Mouse (Mus musculus) hindbrain, embryonic 13.5 days (tissue): ENCODE results near the gene Vcp. TPM values are rescaled to one million over a fixed set of nuclear protein-coding genes. Genes with fewer than 3 reads are reported as not detected.
"Not testable (repeated sequence)": the region's sequence is repeated elsewhere in the genome, so short reads cannot be mapped to it uniquely, and the experiment has no call there.

Experiments used
- ATAC-seq: fragments of 200-750 bp; cut with Nextera tagmentation; 2 replicates; pipeline ENCODE4 v1.8.0; 2017; ENCODE audit warnings: moderate TSS enrichment; ENCODE audit not compliant: low FRiP score
- H3K27ac ChIP-seq: fragments of 300-500 bp; sonication (generic); 2 replicates; pipeline ENCODE4 v1.5.1; 2015; ENCODE audit warnings: inconsistent platforms, mild to moderate bottlenecking, moderate library complexity
- H3K27me3 ChIP-seq: fragments of 300-500 bp; sonication (generic); 2 replicates; pipeline ENCODE4 v1.6.1; 2015; ENCODE audit warnings: mild to moderate bottlenecking, inconsistent platforms
- H3K36me3 ChIP-seq: fragments of 300-500 bp; sonication (generic); 2 replicates; pipeline ENCODE4 v1.6.1; 2015; ENCODE audit warnings: mild to moderate bottlenecking, inconsistent platforms
- H3K4me1 ChIP-seq: fragments of 300-500 bp; sonication (generic); replicated peaks from 2 replicates; pipeline ENCODE4 v1.6.1; 2015; ENCODE audit warnings: inconsistent platforms
- H3K4me2 ChIP-seq: fragments of 300-500 bp; sonication (generic); 2 replicates; pipeline ENCODE4 v1.6.1; 2015; ENCODE audit warnings: inconsistent platforms, mild to moderate bottlenecking, moderate library complexity
- H3K4me3 ChIP-seq: fragments of 300-500 bp; sonication (generic); 2 replicates; pipeline ENCODE4 v1.5.1; 2015; ENCODE audit warnings: mild to moderate bottlenecking, inconsistent platforms
- H3K9ac ChIP-seq: fragments of 300-500 bp; sonication (generic); 2 replicates; pipeline ENCODE4 v1.6.1; 2015; ENCODE audit warnings: mild to moderate bottlenecking, inconsistent platforms
- H3K9me3 ChIP-seq: fragments of 300-500 bp; sonication (generic); 2 replicates; pipeline ENCODE4 v1.6.1; 2016; ENCODE audit warnings: inconsistent platforms
- WGBS: fragments of 180-500 bp; shearing (Covaris S2); methylation state at CpG from one replicate; pipeline ENCODE4 v1.1.7; 2015; 5-methylcytosine and 5-hydroxymethylcytosine counted together
- polyA plus RNA-seq: library from polyadenylated mRNA; unstranded; fragments of >200 nt; fragmentation: Nextera tagmentation; extraction: Ambion mirVana; gene quantifications from 2 replicates; pipeline ENCODE4 v1.2.1, GENCODE M21; 2015

Gene Vcp
- 524 and 526 TPM in 2 replicates for polyA plus RNA-seq

DNA sequence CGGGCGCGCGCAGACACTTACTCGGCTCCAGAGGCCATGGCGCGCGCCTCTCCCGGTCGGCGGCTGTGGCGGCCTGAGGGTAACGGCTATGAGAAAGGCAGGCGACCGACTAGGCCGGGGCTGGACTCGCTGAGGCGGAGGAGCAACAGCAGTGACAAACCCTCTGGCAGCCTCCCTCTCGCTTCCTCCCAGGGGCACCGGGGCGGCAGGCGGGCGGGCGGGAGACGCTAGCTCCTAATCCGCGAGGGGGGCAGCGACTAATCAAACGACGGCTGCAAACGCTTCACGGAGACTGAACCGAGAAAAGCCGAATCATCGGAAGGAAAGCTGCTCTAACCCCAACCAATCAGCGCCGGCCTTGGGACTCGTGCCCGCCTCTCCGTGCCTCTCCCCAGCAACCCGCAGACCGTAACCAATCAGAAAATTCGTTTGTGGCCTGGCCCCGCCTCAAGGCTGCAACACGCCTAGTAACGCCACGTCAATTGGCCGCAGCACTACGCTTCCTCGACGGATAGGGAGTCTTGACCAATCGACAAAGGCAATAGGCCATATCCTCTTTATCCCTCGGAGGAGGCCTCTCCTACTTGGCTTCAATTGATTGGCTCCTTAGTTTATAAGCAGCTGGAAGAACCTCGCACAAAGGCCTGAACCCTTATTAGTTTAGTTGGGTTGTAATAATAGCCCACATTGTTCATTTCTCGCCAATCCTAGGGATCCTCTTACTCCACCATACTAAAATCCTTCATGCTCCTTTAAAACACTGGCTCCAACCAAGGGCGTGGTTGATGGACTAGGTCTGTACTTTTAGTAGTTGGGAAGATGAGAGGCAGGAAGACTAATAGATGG is at the start of gene Vcp:
Gene Vcp (minus strand): TSS at position 367 of the 846 bp plus-strand sequence.
- H3K27ac ChIP-seq, result peak within 1 kb of the TSS; percentile 99
- WGBS, result under 1% methylated on average over 50 of the region's 56 CpGs
- peak within 1 kb of the TSS; percentile 85 for H3K4me2 ChIP-seq
- H3K36me3 ChIP-seq, result peaks cover 12% of the 10 kb centered on the region
- H3K9me3 ChIP-seq, H3K27me3 ChIP-seq: not testable (repeated sequence)
- H3K9ac ChIP-seq, result peak within 1 kb of the TSS; percentile 94
- peak within 1 kb of the TSS; percentile 87 for H3K4me3 ChIP-seq
- peak; percentile 99 for ATAC-seq
- H3K4me1 ChIP-seq, result peaks cover 27% of the 10 kb centered on the region

DNA sequence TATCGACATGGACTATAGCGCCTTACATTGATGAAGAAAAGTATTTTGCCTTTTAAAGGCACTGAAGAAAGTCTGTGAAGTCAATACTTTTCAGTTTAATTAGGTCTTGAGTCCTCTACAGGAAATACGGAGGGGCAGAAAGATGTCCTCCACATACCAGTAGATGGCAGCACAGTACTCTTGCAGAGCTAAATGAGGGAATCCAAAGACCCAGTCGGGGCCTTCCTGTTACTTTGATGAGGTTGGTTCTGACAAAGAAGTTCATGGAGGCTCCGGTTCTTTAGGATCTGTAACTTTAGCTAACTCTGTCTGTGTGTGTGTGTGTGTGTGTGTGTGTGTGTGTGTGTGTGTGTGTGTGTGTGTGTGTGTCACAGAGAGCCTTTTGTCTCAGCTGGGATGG is 46.9 kb upstream of the Vcp start:
- Histone ChIP-seq H3K27ac (no peak overlapping the region), H3K4me3 (no peak overlapping the region), H3K4me2 (peak overlapping the region; percentile 71), H3K9me3 (no peaks in the 10 kb centered on the region), H3K36me3 (no peaks in the 10 kb centered on the region), H3K9ac (no peak overlapping the region), H3K4me1 (peaks cover 29% of the 10 kb centered on the region), H3K27me3 (no peaks in the 10 kb centered on the region)
- 9% methylated on average over 5 of the region's 5 CpGs for WGBS
- ATAC-seq, result no peak

DNA sequence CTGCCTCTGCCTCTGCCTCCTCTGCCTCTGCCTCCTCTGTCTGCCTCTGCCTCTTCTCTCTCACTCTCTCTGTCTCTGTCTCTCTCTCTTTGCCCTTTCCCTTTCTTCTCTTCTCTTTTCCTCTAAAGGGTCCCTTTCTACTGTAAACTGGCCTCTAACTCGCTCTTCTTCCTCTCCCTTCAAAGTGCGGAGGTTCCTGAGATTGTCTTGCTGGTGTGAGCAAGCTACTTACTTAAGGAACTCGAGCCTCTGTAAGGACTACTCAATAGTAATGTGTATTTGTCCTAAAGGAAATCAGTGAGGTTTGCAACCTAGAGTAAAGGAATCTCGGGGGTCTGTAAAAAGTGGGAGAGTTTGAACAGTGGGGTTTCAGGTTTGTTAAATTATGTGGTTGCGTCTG is 46.3 kb upstream of the Vcp start:
- 63% methylated on average over 5 of the region's 5 CpGs for WGBS
- no peaks in the 10 kb centered on the region for H3K9me3 ChIP-seq
- H3K27ac ChIP-seq, result no peak overlapping the region
- 0 out of 2 replicates have a peak overlapping the region, but pooled peaks have one; percentile 56 for H3K4me3 ChIP-seq
- no peak for ATAC-seq
- no peak overlapping the region for H3K9ac ChIP-seq
- no peaks in the 10 kb centered on the region for H3K36me3 ChIP-seq
- H3K4me2 ChIP-seq, result peak overlapping the region; percentile 71
- H3K27me3 ChIP-seq, result no peaks in the 10 kb centered on the region
- H3K4me1 ChIP-seq, result peaks cover 29% of the 10 kb centered on the region

DNA sequence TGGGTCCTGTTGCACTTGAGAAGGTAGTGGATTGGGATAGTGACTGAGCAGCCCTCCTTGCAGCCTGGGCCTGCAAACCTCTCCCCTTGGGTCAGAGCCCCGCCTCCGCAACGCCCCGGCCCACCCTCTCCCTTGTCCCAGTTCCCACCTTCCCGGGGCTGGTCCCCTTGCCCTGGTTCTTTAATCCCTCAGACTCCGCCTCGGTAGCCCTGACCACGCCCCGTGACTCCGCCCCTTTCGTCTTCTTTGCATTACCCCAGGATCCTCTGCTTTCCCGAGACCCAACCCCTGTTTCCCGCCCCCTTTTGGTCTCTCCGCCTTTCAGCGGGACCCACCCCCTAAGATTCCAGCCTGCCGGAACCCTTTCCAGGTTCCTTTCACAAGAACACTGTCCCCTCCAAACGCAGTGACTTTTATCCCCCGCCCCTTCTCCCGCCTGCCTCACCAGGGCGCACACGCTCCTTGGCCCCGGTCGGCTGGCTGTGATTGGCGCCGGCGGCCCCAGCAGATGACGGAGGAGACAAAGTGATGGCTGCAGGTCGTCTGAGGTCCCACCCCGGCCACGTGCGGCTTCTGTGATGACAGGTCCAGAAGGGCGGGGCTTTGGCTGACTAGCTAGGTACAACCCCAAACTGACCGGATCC is 45.5 kb upstream of the Vcp start, which contains the start of gene Fam214b:
Gene Fam214b (minus strand): TSS at position 562 of the 644 bp plus-strand sequence.
- peak; percentile 86 for ATAC-seq
- WGBS, result under 1% methylated on average over 33 of the region's 33 CpGs

DNA sequence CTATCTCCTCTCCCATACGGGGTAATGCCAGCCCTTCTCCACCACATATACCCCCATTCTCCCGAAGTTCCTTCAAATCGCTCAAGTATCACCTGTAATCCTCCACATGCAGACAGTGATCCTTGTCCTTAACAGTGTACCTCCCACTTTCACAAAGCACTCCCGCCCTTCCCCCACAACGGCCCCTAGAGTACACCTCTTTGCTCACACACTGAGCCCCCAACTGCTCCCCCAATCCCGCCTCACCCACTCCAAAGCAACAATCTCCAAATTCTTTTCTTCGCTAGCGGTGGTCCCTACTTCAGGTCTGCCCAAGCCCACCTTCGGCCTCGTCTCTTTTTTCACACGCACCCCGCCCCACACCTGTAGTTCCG is 45.0 kb upstream of the Vcp start:
- Histone ChIP-seq H3K4me3 (peak overlapping the region; percentile 56), H3K9ac (peak overlapping the region; percentile 76), H3K4me1 (peaks cover 39% of the 10 kb centered on the region), H3K36me3 (no peaks in the 10 kb centered on the region), H3K9me3 (no peaks in the 10 kb centered on the region), H3K27me3 (no peaks in the 10 kb centered on the region), H3K4me2 (peak overlapping the region; percentile 71), H3K27ac (peak overlapping the region; percentile 88)
- WGBS, result 3% methylated on average over 13 of the region's 13 CpGs
- ATAC-seq, result peak; percentile 10; the same call in 1 of the 2 replicates

More for the DNA sequence above, 45.5 kb upstream of the Vcp start, which contains the start of gene Fam214b:
- Histone ChIP-seq H3K27me3 (no peaks in the 10 kb centered on the region), H3K9ac (peak within 1 kb of the TSS; percentile 76), H3K4me1 (peaks cover 35% of the 10 kb centered on the region), H3K9me3 (no peaks in the 10 kb centered on the region), H3K4me3 (peak within 1 kb of the TSS; percentile 56), H3K4me2 (peak within 1 kb of the TSS; percentile 71), H3K27ac (peak within 1 kb of the TSS; percentile 88), H3K36me3 (no peaks in the 10 kb centered on the region)

DNA sequence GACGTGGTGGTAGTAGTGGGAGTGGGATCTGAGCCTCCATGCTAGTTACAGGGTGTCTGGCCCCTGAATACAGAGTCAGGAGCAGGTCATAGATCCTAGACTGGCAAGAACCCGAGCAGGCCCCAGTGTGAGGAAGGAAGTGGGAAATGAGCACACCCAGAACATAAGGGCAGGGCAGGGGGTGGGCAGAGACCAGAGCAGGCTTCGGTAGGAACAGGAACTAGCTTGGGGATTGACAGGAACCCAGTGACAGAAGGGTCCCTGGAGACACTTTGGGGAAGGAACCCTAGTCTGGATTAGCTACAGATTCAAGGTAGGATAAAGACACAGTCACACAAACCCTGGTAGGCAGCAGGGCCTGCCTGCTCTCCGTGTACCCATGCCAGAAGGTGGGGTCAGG is 44.4 kb upstream of the Vcp start:
- no peaks in the 10 kb centered on the region for H3K9me3 ChIP-seq
- peak overlapping the region; percentile 56 for H3K4me3 ChIP-seq
- H3K9ac ChIP-seq, result peak overlapping the region; percentile 76
- 3% methylated on average over 4 of the region's 4 CpGs for WGBS
- peak overlapping the region; percentile 88 for H3K27ac ChIP-seq
- no peak for ATAC-seq
- peak overlapping the region; percentile 71 for H3K4me2 ChIP-seq
- no peaks in the 10 kb centered on the region for H3K27me3 ChIP-seq
- H3K4me1 ChIP-seq, result peaks cover 40% of the 10 kb centered on the region
- no peaks in the 10 kb centered on the region for H3K36me3 ChIP-seq

DNA sequence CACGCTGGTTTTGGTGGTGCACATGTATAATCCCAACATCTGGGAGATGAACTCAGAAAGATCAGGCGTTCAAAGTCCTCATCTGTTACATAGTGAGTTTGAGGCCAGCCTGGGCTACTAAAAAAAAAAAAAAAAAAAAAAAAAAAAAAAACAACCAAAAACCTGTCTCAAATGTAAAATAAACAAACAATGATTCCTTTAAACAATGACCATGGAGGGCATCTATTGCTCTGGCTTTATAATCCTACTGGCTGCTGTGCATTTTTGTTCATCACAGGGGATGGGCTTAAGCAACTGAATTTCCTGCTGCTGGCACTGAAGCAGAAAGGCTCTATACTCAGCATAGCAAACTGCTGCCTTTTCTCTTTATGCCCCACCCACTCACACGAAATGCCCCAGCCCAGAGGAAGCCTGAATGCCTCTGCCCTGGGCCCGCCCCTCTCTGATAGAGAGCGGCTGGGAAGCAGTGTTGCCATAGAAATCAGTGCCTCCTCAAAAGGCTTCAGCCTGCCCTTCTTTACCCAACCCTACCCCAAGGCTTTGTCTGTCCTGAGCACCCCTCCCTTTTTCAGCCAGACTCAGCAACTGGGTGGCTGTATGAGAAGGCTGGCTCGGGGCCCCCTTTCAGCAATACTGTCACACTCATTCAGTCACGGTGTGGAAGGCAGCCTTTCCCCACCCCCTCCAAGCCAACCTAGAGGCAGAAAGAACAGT is 43.5 kb upstream of the Vcp start:
- H3K9ac ChIP-seq, result peak overlapping the region; percentile 76
- peak; percentile 62 for ATAC-seq
- H3K4me2 ChIP-seq, result peak overlapping the region; percentile 71
- 7% methylated on average over 7 of the region's 7 CpGs for WGBS
- H3K36me3 ChIP-seq, result no peaks in the 10 kb centered on the region
- H3K4me3 ChIP-seq, result peak overlapping the region; percentile 56
- peaks cover 49% of the 10 kb centered on the region for H3K4me1 ChIP-seq
- H3K27ac ChIP-seq, result peak overlapping the region; percentile 88
- H3K27me3 ChIP-seq, result no peaks in the 10 kb centered on the region
- no peaks in the 10 kb centered on the region for H3K9me3 ChIP-seq

DNA sequence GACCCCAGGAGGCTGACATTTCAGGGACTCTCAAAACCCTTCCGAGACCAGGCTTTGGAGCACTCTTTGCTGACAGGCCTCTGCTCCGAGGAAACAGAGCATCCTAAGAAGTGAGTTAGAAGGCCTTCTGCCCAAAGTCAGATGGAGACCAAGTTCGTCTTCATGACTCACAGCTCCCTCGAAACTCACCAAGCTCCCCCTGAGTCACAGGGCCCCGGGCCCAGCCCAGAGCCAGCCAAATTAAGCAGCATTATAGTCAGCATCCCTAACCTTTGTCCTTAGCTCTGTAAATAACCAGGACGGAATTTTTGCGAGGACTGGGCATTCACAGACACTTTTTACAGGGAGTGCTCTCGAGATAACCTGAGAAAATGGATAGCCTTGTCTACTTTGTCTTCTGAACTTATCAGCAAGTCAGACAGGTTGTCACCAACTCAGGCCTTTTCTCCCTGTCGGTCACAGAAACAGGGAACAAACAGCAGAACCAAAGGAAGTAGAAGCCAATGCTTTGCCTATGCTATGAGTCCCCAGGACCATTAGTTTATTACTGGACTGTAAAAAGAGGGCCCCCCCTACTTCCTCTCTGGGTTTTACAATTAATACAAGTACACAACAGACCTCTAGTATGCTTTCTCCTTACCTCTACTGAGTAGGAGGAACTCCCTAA is 40.7 kb upstream of the Vcp start:
- Histone ChIP-seq H3K36me3 (peaks cover 9% of the 10 kb centered on the region), H3K4me2 (peak overlapping the region; percentile 14), H3K27ac (peak overlapping the region; percentile 30; the same call in 1 of the 2 replicates), H3K9me3 (no peaks in the 10 kb centered on the region), H3K4me1 (peaks cover 64% of the 10 kb centered on the region), H3K27me3 (no peaks in the 10 kb centered on the region), H3K4me3 (0 out of 2 replicates have a peak overlapping the region, but pooled peaks have one; percentile 81), H3K9ac (no peak overlapping the region)
- no peak for ATAC-seq
- WGBS, result 70% methylated on average over 9 of the region's 9 CpGs

DNA sequence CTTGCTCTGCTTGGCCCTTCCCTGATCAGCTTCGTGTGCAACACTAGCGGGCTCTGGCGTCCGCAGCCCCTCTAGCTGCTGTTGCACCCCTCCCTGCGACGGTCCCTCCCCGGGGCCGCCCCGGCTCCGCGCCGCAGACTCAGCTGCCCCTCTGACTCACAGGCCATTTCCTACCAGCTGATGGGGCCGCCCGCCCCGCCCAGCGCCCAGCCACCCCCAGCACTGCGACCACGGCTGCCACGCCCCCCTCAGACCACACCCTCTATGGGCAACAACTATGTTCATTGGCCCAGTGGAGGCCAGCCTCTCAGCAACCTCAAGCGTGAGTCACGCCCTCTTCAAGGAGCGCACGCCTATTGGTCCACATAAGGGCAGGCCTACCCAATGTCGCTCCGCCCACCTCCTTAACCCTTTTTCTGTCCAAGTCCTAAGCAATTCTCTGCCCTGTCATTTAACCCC is 39.8 kb upstream of the Vcp start:
- Histone ChIP-seq H3K9ac (peak overlapping the region; percentile 92), H3K27ac (peak overlapping the region; percentile 89), H3K9me3 (no peaks in the 10 kb centered on the region), H3K4me3 (peak overlapping the region; percentile 81), H3K4me1 (peaks cover 61% of the 10 kb centered on the region), H3K27me3 (no peaks in the 10 kb centered on the region), H3K4me2 (peak overlapping the region; percentile 95), H3K36me3 (peaks cover 18% of the 10 kb centered on the region)
- WGBS, result under 1% methylated on average over 25 of the region's 25 CpGs
- peak; percentile 95 for ATAC-seq

DNA sequence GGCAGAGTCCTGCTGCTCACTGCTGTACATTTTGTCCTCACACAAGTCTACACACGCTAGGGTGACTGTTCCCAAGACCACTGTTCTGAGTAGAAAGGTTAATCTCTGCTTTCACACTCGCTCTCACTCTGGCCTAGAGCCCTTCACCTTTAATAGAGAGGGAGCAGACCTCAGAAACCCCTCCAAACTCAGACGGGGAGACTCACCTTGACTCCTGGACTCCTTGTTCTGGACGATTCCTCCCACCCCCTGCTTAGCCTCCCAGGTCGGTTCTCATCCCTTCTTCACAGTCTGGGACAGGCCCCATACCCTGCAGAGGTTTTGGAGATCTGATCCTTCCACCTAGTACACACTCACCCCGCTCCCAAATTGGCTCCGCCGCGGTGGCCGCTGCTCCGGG is 39.3 kb upstream of the Vcp start:
- Histone ChIP-seq H3K9ac (peak overlapping the region; percentile 92), H3K4me2 (peak overlapping the region; percentile 95), H3K27me3 (no peaks in the 10 kb centered on the region), H3K9me3 (no peaks in the 10 kb centered on the region), H3K27ac (peak overlapping the region; percentile 89), H3K4me3 (peak overlapping the region; percentile 81), H3K36me3 (peaks cover 23% of the 10 kb centered on the region), H3K4me1 (peaks cover 56% of the 10 kb centered on the region)
- WGBS, result 3% methylated on average over 11 of the region's 11 CpGs
- ATAC-seq, result peak; percentile 38

DNA sequence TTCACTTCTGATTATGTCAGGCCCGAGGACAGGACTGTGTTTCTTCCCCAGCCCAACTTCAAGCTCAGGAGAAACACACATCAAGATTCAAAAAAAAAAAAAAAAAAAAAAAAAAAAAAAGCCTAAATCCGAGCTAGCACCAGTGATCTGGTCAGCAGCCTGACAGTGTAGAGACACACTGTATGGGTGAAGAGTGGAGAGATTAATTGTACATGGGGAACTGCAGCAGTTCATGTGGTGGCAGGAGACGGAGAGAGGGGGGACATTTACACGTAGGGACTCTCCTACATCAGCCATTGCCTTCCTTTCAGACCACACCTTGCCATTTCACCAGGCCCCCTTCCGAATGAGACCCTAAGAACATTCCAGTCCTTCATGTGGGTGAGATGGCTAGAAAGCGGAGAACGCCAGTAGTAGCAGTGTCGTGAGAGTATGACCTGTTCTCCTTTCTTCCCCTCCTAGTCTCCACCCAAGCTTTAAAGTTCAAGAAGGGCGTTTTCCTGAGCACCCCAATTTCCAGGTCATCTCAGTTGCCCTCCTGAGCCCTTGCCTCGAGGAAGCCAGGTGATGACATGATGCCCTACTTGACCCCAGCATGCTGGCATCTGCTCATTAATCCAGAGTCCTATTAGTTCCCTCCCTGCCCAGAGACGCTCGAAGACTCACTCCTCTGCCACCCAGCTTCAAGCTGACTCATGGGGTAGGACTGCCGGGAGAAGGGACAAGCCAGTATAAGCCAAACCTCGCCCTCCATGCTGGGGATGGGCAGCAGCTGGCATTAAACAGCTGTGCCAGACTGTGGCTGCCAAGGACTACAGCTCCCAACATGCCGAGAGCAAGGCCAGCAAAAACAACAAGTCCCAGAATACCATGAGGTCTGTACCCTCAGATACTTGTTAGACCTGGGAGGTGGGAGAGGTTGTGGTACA is 38.5 kb upstream of the Vcp start:
- 59% methylated on average over 15 of the region's 15 CpGs for WGBS
- H3K4me1 ChIP-seq, result peaks cover 48% of the 10 kb centered on the region
- H3K9ac ChIP-seq, result peak overlapping the region; percentile 92
- no peaks in the 10 kb centered on the region for H3K9me3 ChIP-seq
- ATAC-seq, result no peak
- peaks cover 31% of the 10 kb centered on the region for H3K36me3 ChIP-seq
- peak overlapping the region; percentile 95 for H3K4me2 ChIP-seq
- H3K4me3 ChIP-seq, result peak overlapping the region; percentile 81
- no peaks in the 10 kb centered on the region for H3K27me3 ChIP-seq
- peak overlapping the region; percentile 89 for H3K27ac ChIP-seq
